Mouse (Mus musculus) lung, postnatal 10 days (tissue): ENCODE data around the gene Xpnpep3.

ENCODE experiments used
- DNase-seq: peaks from one replicate; pipeline ENCODE4 v3.0.0; 2021

The Xpnpep3 gene

GRCm38 (mm10) chr15:81482966-81483365, 83.0 kb downstream of the Xpnpep3 start:
- DNase-seq, result no peak

GRCm38 (mm10) chr15:81483691-81484090, 83.8 kb downstream of the Xpnpep3 start:
- DNase-seq, result no peak

GRCm38 (mm10) chr15:81485483-81485882, 85.5 kb downstream of the Xpnpep3 start:
- DNase-seq, result no peak

GRCm38 (mm10) chr15:81503466-81503865, 103.5 kb downstream of the Xpnpep3 start:
- no peak for DNase-seq

DNA sequence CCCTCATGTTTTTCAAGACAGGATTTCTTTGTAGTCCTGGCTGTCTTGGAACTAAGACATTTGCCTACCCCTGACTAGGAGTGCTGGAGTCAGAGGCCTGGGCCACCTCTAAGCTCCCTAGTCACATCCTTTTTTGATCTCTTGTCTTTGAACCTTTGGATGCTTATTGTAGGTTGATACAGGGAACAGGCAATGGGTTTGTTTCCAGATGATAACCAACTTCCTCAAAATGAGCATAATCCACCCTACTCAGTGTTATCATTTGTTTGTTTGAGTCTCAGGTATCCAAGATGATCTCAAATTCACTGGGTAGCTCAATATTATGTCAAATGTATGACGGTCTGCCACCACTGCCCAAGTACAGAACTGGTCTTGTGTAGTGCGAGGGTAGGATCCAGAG, 104.1 kb downstream of the Xpnpep3 start:
- DNase-seq, result no peak
